Mouse (Mus musculus): Measurements from ENCODE around the gene Gm49325.
A peak's percentile ranks its signal among the peaks of the same experiment; 100 is the strongest.

The Gm49325 gene

GRCm38 (mm10) chr10:77605908-77606826 lies at the start of gene Gm49325, which contains the start of gene Sumo3:
TSS of gene Gm49325 (plus strand) at chr10:77606197.
TSS of gene Sumo3 (plus strand) at chr10:77606097.
- peaks cover 38% of the 10 kb centered on the region for H3K36me3 ChIP-seq (ENCODE audit: insufficient read depth, low read length)
- peaks cover 88% of the 10 kb centered on the region for H3K4me1 ChIP-seq (replicated peaks; ENCODE audit: low read depth, low read length)
- no peaks in the 10 kb centered on the region for H3K9me3 ChIP-seq (ENCODE audit: low read length)
- H3K27me3 ChIP-seq (ENCODE audit: insufficient read depth, low read length) = no peaks in the 10 kb centered on the region
- no peak for TF ChIP-seq POU5F1 (IDR thresholded peaks at IDR 0.05; ENCODE audit: borderline replicate concordance, low read length)
- TF ChIP-seq NANOG (IDR thresholded peaks at IDR 0.05; ENCODE audit: borderline replicate concordance, low read length) = no peak
- no peak for TF ChIP-seq CTCF (conservative IDR thresholded peaks at IDR 0.05; ENCODE audit: low read length)
- peak within 1 kb of the TSS; percentile 97 for H3K4me3 ChIP-seq (replicated peaks; ENCODE audit: low read length)

GRCm38 (mm10) chr10:77556631-77557030 lies 49.4 kb upstream of the Gm49325 start:
- peaks cover 5% of the 10 kb centered on the region; the same call in 1 of the 2 replicates for H3K27me3 ChIP-seq (ENCODE audit: insufficient read depth, low read length)
- TF ChIP-seq NANOG (IDR thresholded peaks at IDR 0.05; ENCODE audit: borderline replicate concordance, low read length) = no peak
- TF ChIP-seq CTCF (conservative IDR thresholded peaks at IDR 0.05; ENCODE audit: low read length) = no peak
- TF ChIP-seq POU5F1 (IDR thresholded peaks at IDR 0.05; ENCODE audit: borderline replicate concordance, low read length) = no peak
- no peaks in the 10 kb centered on the region for H3K9me3 ChIP-seq (ENCODE audit: low read length)
- no peak overlapping the region for H3K4me3 ChIP-seq (replicated peaks; ENCODE audit: low read length)
- H3K36me3 ChIP-seq (ENCODE audit: insufficient read depth, low read length) = no peaks in the 10 kb centered on the region
- 0 out of 2 replicates have a peak, but pooled peaks cover 4% of the 10 kb centered on the region for H3K4me1 ChIP-seq (replicated peaks; ENCODE audit: low read depth, low read length)

GRCm38 (mm10) chr10:77557641-77558040 lies 48.4 kb upstream of the Gm49325 start:
- TF ChIP-seq NANOG (IDR thresholded peaks at IDR 0.05; ENCODE audit: borderline replicate concordance, low read length) (no peak), POU5F1 (IDR thresholded peaks at IDR 0.05; ENCODE audit: borderline replicate concordance, low read length) (no peak), CTCF (conservative IDR thresholded peaks at IDR 0.05; ENCODE audit: low read length) (peak; percentile 9; the same call in 1 of the 2 replicates)
- H3K4me1 ChIP-seq (replicated peaks; ENCODE audit: low read depth, low read length) = 0 out of 2 replicates have a peak, but pooled peaks cover 4% of the 10 kb centered on the region

GRCm38 (mm10) chr10:77560090-77560489 lies 45.9 kb upstream of the Gm49325 start:
- Histone ChIP-seq H3K4me3 (replicated peaks; ENCODE audit: low read length) (no peak overlapping the region), H3K36me3 (ENCODE audit: insufficient read depth, low read length) (no peaks in the 10 kb centered on the region), H3K4me1 (replicated peaks; ENCODE audit: low read depth, low read length) (0 out of 2 replicates have a peak, but pooled peaks cover 4% of the 10 kb centered on the region), H3K9me3 (ENCODE audit: low read length) (no peaks in the 10 kb centered on the region), H3K27me3 (ENCODE audit: insufficient read depth, low read length) (no peaks in the 10 kb centered on the region)
- no peak for TF ChIP-seq CTCF (conservative IDR thresholded peaks at IDR 0.05; ENCODE audit: low read length)
- no peak for TF ChIP-seq POU5F1 (IDR thresholded peaks at IDR 0.05; ENCODE audit: borderline replicate concordance, low read length)
- TF ChIP-seq NANOG (IDR thresholded peaks at IDR 0.05; ENCODE audit: borderline replicate concordance, low read length) = no peak

More at GRCm38 (mm10) chr10:77557641-77558040, 48.4 kb upstream of the Gm49325 start:
- no peaks in the 10 kb centered on the region for H3K36me3 ChIP-seq (ENCODE audit: insufficient read depth, low read length)
- H3K9me3 ChIP-seq (ENCODE audit: low read length) = no peaks in the 10 kb centered on the region
- peaks cover 5% of the 10 kb centered on the region; the same call in 1 of the 2 replicates for H3K27me3 ChIP-seq (ENCODE audit: insufficient read depth, low read length)
- no peak overlapping the region for H3K4me3 ChIP-seq (replicated peaks; ENCODE audit: low read length)

- TF ChIP-seq NANOG (IDR thresholded peaks at IDR 0.05; ENCODE audit: borderline replicate concordance, low read length) (no peak), CTCF (conservative IDR thresholded peaks at IDR 0.05; ENCODE audit: low read length) (no peak), POU5F1 (IDR thresholded peaks at IDR 0.05; ENCODE audit: borderline replicate concordance, low read length) (no peak)
- 0 out of 2 replicates have a peak, but pooled peaks cover 4% of the 10 kb centered on the region for H3K4me1 ChIP-seq (replicated peaks; ENCODE audit: low read depth, low read length)
- H3K4me3 ChIP-seq (replicated peaks; ENCODE audit: low read length) = no peak overlapping the region
- H3K9me3 ChIP-seq (ENCODE audit: low read length) = no peaks in the 10 kb centered on the region
- H3K36me3 ChIP-seq (ENCODE audit: insufficient read depth, low read length) = no peaks in the 10 kb centered on the region
- no peaks in the 10 kb centered on the region for H3K27me3 ChIP-seq (ENCODE audit: insufficient read depth, low read length)
Observed at GRCm38 (mm10) chr10:77560830-77561229, 45.2 kb upstream of the Gm49325 start.

GRCm38 (mm10) chr10:77561508-77561907 lies 44.5 kb upstream of the Gm49325 start:
- TF ChIP-seq NANOG (IDR thresholded peaks at IDR 0.05; ENCODE audit: borderline replicate concordance, low read length) (no peak), POU5F1 (IDR thresholded peaks at IDR 0.05; ENCODE audit: borderline replicate concordance, low read length) (no peak), CTCF (conservative IDR thresholded peaks at IDR 0.05; ENCODE audit: low read length) (no peak)
- Histone ChIP-seq H3K4me3 (replicated peaks; ENCODE audit: low read length) (no peak overlapping the region), H3K4me1 (replicated peaks; ENCODE audit: low read depth, low read length) (no peaks in the 10 kb centered on the region), H3K27me3 (ENCODE audit: insufficient read depth, low read length) (no peaks in the 10 kb centered on the region), H3K9me3 (ENCODE audit: low read length) (no peaks in the 10 kb centered on the region), H3K36me3 (ENCODE audit: insufficient read depth, low read length) (no peaks in the 10 kb centered on the region)

- Histone ChIP-seq H3K27me3 (ENCODE audit: insufficient read depth, low read length) (no peaks in the 10 kb centered on the region), H3K4me3 (replicated peaks; ENCODE audit: low read length) (no peak overlapping the region), H3K4me1 (replicated peaks; ENCODE audit: low read depth, low read length) (peaks cover 22% of the 10 kb centered on the region), H3K9me3 (ENCODE audit: low read length) (0 out of 2 replicates have a peak, but pooled peaks cover 2% of the 10 kb centered on the region), H3K36me3 (ENCODE audit: insufficient read depth, low read length) (no peaks in the 10 kb centered on the region)
- TF ChIP-seq POU5F1 (IDR thresholded peaks at IDR 0.05; ENCODE audit: borderline replicate concordance, low read length) (no peak), NANOG (IDR thresholded peaks at IDR 0.05; ENCODE audit: borderline replicate concordance, low read length) (no peak), CTCF (conservative IDR thresholded peaks at IDR 0.05; ENCODE audit: low read length) (no peak)
Observed at GRCm38 (mm10) chr10:77565005-77565404, 41.0 kb upstream of the Gm49325 start.

GRCm38 (mm10) chr10:77566651-77567050 lies 39.3 kb upstream of the Gm49325 start:
- 0 out of 2 replicates have a peak, but pooled peaks cover 2% of the 10 kb centered on the region for H3K9me3 ChIP-seq (ENCODE audit: low read length)
- no peaks in the 10 kb centered on the region for H3K36me3 ChIP-seq (ENCODE audit: insufficient read depth, low read length)
- no peak overlapping the region for H3K4me3 ChIP-seq (replicated peaks; ENCODE audit: low read length)
- TF ChIP-seq POU5F1 (IDR thresholded peaks at IDR 0.05; ENCODE audit: borderline replicate concordance, low read length) = no peak
- peak; percentile 95 for TF ChIP-seq CTCF (conservative IDR thresholded peaks at IDR 0.05; ENCODE audit: low read length)
- no peak for TF ChIP-seq NANOG (IDR thresholded peaks at IDR 0.05; ENCODE audit: borderline replicate concordance, low read length)
- H3K4me1 ChIP-seq (replicated peaks; ENCODE audit: low read depth, low read length) = peaks cover 33% of the 10 kb centered on the region
- no peaks in the 10 kb centered on the region for H3K27me3 ChIP-seq (ENCODE audit: insufficient read depth, low read length)

All from E14TG2a.4 (cell line).